ENCODE assay signal across 8 mouse cellular contexts in the genomic region with DNA sequence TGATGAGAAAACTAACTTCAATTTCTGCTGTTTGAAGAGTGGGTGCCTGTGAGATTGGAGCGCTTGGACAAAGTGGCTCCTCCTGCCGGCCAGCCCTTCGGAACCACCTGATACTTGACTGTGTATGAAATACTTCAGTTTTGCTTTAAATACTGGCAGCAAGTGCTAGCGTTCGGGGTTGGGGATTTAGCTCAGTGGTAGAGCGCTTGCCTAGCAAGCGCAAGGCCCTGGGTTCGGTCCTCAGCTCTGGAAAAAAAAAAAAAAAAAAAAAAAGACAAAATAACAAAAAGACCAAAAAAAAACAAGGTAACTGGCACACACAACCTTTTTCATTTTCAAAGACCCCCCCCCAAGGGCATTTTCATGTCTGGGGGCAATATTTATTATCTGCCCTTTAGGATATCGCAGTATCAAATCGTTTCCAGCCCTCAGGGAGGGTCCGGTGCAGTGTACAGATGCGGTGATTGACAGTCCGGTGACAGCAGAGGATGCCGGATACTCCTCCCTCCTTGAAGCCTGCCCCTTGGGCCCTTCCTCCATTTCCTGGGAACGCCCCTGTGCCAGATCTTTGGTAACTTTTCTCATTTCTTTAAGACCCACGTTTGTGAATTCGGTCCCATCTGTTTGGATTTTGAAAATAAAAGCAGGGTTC. TPM values are rescaled to one million over a fixed set of nuclear protein-coding genes. Genes with fewer than 3 reads are reported as not detected.
DNase-seq lines count a peak whose midpoint lies in the region; ATAC-seq and TF ChIP-seq lines count a peak whose summit lies in the region.

No protein-coding gene starts in this region.

- TF ChIP-seq POLR2A in CH12.LX (IDR thresholded peaks at IDR 0.05; ENCODE audit: low read depth, low read length), result no peak

- H3K79me2 ChIP-seq in CH12.LX (replicated peaks; ENCODE audit: control insufficient read depth, extremely low read depth, insufficient read depth, poor library complexity, severe bottlenecking), result no peaks in the 10 kb centered on the region

- H3K4me1 ChIP-seq in CH12.LX (ENCODE audit: control insufficient read depth in 1 of 2, insufficient read depth in 2 of 2), result peaks cover 5 to 12% of the 10 kb centered on the region in 2 experiments; a peak in 2 of 4 replicates
- peaks cover 12% of the 10 kb centered on the region for H3K4me1 ChIP-seq in embryonic facial prominence, embryonic 15.5 days
- H3K4me1 ChIP-seq in liver, embryonic 13.5 days (replicated peaks), result peaks cover 22% of the 10 kb centered on the region

- dilution Hi-C loops in CH12.LX (cut with MboI; ENCODE audit: extremely low pct_ligation_motif_present, extremely low pct_unique_long_range_greater_than_20kb, low sequenced_read_pairs), result no loop called here

- H3K4me3 ChIP-seq in CH12.LX (replicated peaks in 1 of 3; ENCODE audit: low read depth in 2 of 3, low read length in 2 of 3, poor library complexity in 1 of 3), result peak overlapping the region; percentile 62 to 93 (median 79)
- H3K4me3 ChIP-seq in embryonic facial prominence, embryonic 15.5 days (replicated peaks), result peak overlapping the region; percentile 68
- peak overlapping the region; percentile 89 for H3K4me3 ChIP-seq in liver, embryonic 13.5 days (replicated peaks)

- in situ Hi-C loops in CH12.LX (cut with MboI; ENCODE audit: low pct_ligation_motif_present, low pct_unique_long_range_greater_than_20kb, low sequenced_read_pairs), result no loop called here

- H3K9me3 ChIP-seq in CH12.LX (replicated peaks; ENCODE audit: low read length), result no peaks in the 10 kb centered on the region
- no peaks in the 10 kb centered on the region for H3K9me3 ChIP-seq in embryonic facial prominence, embryonic 15.5 days (replicated peaks)
- H3K9me3 ChIP-seq in liver, embryonic 13.5 days (replicated peaks), result no peaks in the 10 kb centered on the region

- TF ChIP-seq EP300 in CH12.LX (IDR thresholded peaks at IDR 0.05; ENCODE audit: low read length), result no peak

- peaks cover 38% of the 10 kb centered on the region for H3K27me3 ChIP-seq in CH12.LX (replicated peaks)
- no peaks in the 10 kb centered on the region; the same call in 1 of the 2 replicates for H3K27me3 ChIP-seq in embryonic facial prominence, embryonic 15.5 days
- H3K27me3 ChIP-seq in liver, embryonic 13.5 days, result peaks cover 6% of the 10 kb centered on the region; the same call in 1 of the 2 replicates

- H3K4me2 ChIP-seq in CH12.LX (ENCODE audit: insufficient read depth, low read depth, poor library complexity, severe bottlenecking), result peak overlapping the region; percentile 44
- peak overlapping the region; percentile 94 for H3K4me2 ChIP-seq in embryonic facial prominence, embryonic 15.5 days (replicated peaks)
- peak overlapping the region; percentile 96 for H3K4me2 ChIP-seq in liver, embryonic 13.5 days

- peak overlapping the region; percentile 43 for H3K9ac ChIP-seq in CH12.LX (ENCODE audit: insufficient read depth, low read depth)
- H3K9ac ChIP-seq in embryonic facial prominence, embryonic 15.5 days, result peak overlapping the region; percentile 4; the same call in 1 of the 2 replicates
- peak overlapping the region; percentile 86; the same call in 1 of the 2 replicates for H3K9ac ChIP-seq in liver, embryonic 13.5 days

- DNase-seq in embryo, embryonic 10 days (ENCODE audit: low spot score), result peak; percentile 88
- DNase-seq in embryo, embryonic 9.5 days (ENCODE audit: extremely low spot score), result no peak
- peak; percentile 86 for DNase-seq in CH12.LX (ENCODE audit: extremely low read depth)
- no peak for DNase-seq in liver, embryonic 13.5 days
- peak; percentile 93 to 96 for DNase-seq in right cerebral cortex, adult 2 months (ENCODE audit: low spot score in 2 of 2)
- no peak for DNase-seq in adrenal gland, postnatal 4 days (ENCODE audit: low spot score in 2 of 2)

- TF ChIP-seq CTCF in CH12.LX (conservative IDR thresholded peaks at IDR 0.05 in 1 of 2, IDR thresholded peaks at IDR 0.05 in 1 of 2; ENCODE audit: low read depth in 2 of 2, low read length in 2 of 2), result peak in 1 of 2 experiments; percentile 62; a peak in 2 of 4 replicates

- WGBS in embryonic facial prominence, embryonic 15.5 days, result 9% methylated on average over 17 of the region's 17 CpGs
- 6% methylated on average over 17 of the region's 17 CpGs for WGBS in liver, embryonic 13.5 days (ENCODE audit: insufficient replicate concordance)

- H3K27ac ChIP-seq in CH12.LX (ENCODE audit: insufficient read depth, low read depth), result peak overlapping the region; percentile 50; the same call in 1 of the 2 replicates
- peak overlapping the region; percentile 74 for H3K27ac ChIP-seq in embryonic facial prominence, embryonic 15.5 days (replicated peaks)
- no peak overlapping the region for H3K27ac ChIP-seq in liver, embryonic 13.5 days

- no peak; the same call in 1 of the 2 replicates for TF ChIP-seq RAD21 in CH12.LX (IDR thresholded peaks at IDR 0.05; ENCODE audit: low read depth, low read length)

- H3K36me3 ChIP-seq in CH12.LX (replicated peaks in 1 of 2; ENCODE audit: control insufficient read depth in 1 of 2, insufficient read depth in 1 of 2, low read length in 1 of 2), result peaks cover 22 to 30% of the 10 kb centered on the region in 2 experiments
- H3K36me3 ChIP-seq in embryonic facial prominence, embryonic 15.5 days, result peaks cover 21% of the 10 kb centered on the region
- peaks cover 26% of the 10 kb centered on the region for H3K36me3 ChIP-seq in liver, embryonic 13.5 days

- peak; percentile 86 for ATAC-seq in embryonic facial prominence, embryonic 15.5 days (ENCODE audit: insufficient number of reproducible peaks, low FRiP score, low TSS enrichment, low read depth)
- peak; percentile 89 for ATAC-seq in inflammation-experienced regulatory T-cells, adult 6 months
- ATAC-seq in liver, embryonic 13.5 days (ENCODE audit: low read depth), result peak; percentile 91

TF ChIP-seq in CH12.LX, 34 proteins besides CTCF, POLR2A, EP300 and RAD21:
- TF ChIP-seq TBP (conservative IDR thresholded peaks at IDR 0.05; ENCODE audit: low read depth, low read length) (peak; percentile 98), MAX (IDR thresholded peaks at IDR 0.05; ENCODE audit: low read length) (peak; percentile 15; the same call in 1 of the 2 replicates), ELF1 (IDR thresholded peaks at IDR 0.05; ENCODE audit: low read depth, low read length) (peak; percentile 88), ZNF384 (IDR thresholded peaks at IDR 0.05; ENCODE audit: low read depth, low read length) (peak; percentile 90), ZMIZ1 (IDR thresholded peaks at IDR 0.05; ENCODE audit: low read depth, low read length) (no peak), UBTF (IDR thresholded peaks at IDR 0.05; ENCODE audit: low read depth, low read length) (0 out of 2 replicates have a peak, but pooled peaks have one; percentile 17), TCF12 (IDR thresholded peaks at IDR 0.05; ENCODE audit: low read depth, low read length) (no peak), MAFK (IDR thresholded peaks at IDR 0.05; ENCODE audit: insufficient replicate concordance, low read length) (peak; percentile 84; the same call in 1 of the 2 replicates), RCOR1 (conservative IDR thresholded peaks at IDR 0.05; ENCODE audit: low read depth, low read length) (no peak), KAT2A (IDR thresholded peaks at IDR 0.05; ENCODE audit: insufficient replicate concordance, low read length) (0 out of 2 replicates have a peak, but pooled peaks have one; percentile 26), HCFC1 (IDR thresholded peaks at IDR 0.05; ENCODE audit: low read depth, low read length) (no peak), GABPA (IDR thresholded peaks at IDR 0.05; ENCODE audit: insufficient replicate concordance, low read depth, low read length) (no peak), ETS1 (conservative IDR thresholded peaks at IDR 0.05; ENCODE audit: low read depth, low read length) (no peak), USF2 (conservative IDR thresholded peaks at IDR 0.05; ENCODE audit: low read depth, low read length) (0 out of 2 replicates have a peak, but pooled peaks have one; percentile 2)

RNA-seq across cellular contexts. Expression of a gene that starts 0.5 kb away (rescaled TPM):
- total RNA-seq in CH12.LX (2012; rRNA removed), result 10.2 and 10.7 TPM in 2 replicates
- total RNA-seq in CH12.LX (2014; rRNA removed), result 3.9 and 4.0 TPM in 2 replicates
- polyA plus RNA-seq in CH12.LX (2012; ENCODE audit: insufficient read length, low read depth), result 8.5 and 14.3 TPM in 2 replicates
- polyA plus RNA-seq in embryonic facial prominence, embryonic 15.5 days (2015; fragmentation: Nextera tagmentation; extraction: Ambion mirVana), result 26.6 and 29.5 TPM in 2 replicates
- 10 to 100 TPM; 27.4 to 42.5 (median 30.4) TPM for polyA plus RNA-seq in inflammation-experienced regulatory T-cells, adult 6 months (2017; shearing (Covaris generic))
- 9.6 and 11.2 TPM in 2 replicates for polyA plus RNA-seq in liver, embryonic 13.5 days (2015; fragmentation: Nextera tagmentation; extraction: Ambion mirVana)
- total RNA-seq in adrenal gland, postnatal 4 days (2021), result 10 to 100 TPM; 27.6 to 32.9 TPM

RNA-seq across cellular contexts. Expression of a gene that starts 18.1 kb away (rescaled TPM):
- total RNA-seq in CH12.LX (2012; rRNA removed), result not detected in 2 replicates
- total RNA-seq in CH12.LX (2014; rRNA removed), result not detected in 2 replicates
- polyA plus RNA-seq in CH12.LX (2012; ENCODE audit: insufficient read length, low read depth), result not detected in 2 replicates
- 1.00 and 1.6 TPM in 2 replicates for polyA plus RNA-seq in embryonic facial prominence, embryonic 15.5 days (2015; fragmentation: Nextera tagmentation; extraction: Ambion mirVana)
- not detected for polyA plus RNA-seq in inflammation-experienced regulatory T-cells, adult 6 months (2017; shearing (Covaris generic))
- polyA plus RNA-seq in liver, embryonic 13.5 days (2015; fragmentation: Nextera tagmentation; extraction: Ambion mirVana), result 0.07 and 0.14 TPM in 2 replicates
- under 1 TPM in 1 of 2 experiments, not detected in 1; 0.53 TPM for total RNA-seq in adrenal gland, postnatal 4 days (2021)

RNA-seq across cellular contexts. Expression of a gene that starts 25.3 kb away (rescaled TPM):
- 0.13 and 0.34 TPM in 2 replicates for total RNA-seq in CH12.LX (2012; rRNA removed)
- 0.08 TPM in 1 of 2 replicates, not detected in the other for total RNA-seq in CH12.LX (2014; rRNA removed)
- polyA plus RNA-seq in CH12.LX (2012; ENCODE audit: insufficient read length, low read depth), result 0.11 and 0.16 TPM in 2 replicates
- polyA plus RNA-seq in embryonic facial prominence, embryonic 15.5 days (2015; fragmentation: Nextera tagmentation; extraction: Ambion mirVana), result 134 and 143 TPM in 2 replicates
- polyA plus RNA-seq in inflammation-experienced regulatory T-cells, adult 6 months (2017; shearing (Covaris generic)), result 1 to 10 TPM; 1.2 to 1.8 (median 1.5) TPM
- 36.8 and 50.3 TPM in 2 replicates for polyA plus RNA-seq in liver, embryonic 13.5 days (2015; fragmentation: Nextera tagmentation; extraction: Ambion mirVana)
- 100 to 1,000 TPM; 110 to 132 TPM for total RNA-seq in adrenal gland, postnatal 4 days (2021)

Comparison
In these comparisons a context has a peak if more than half of its experiments do, and no peak if none do; other contexts are left out.
1. DNase-seq: peak in embryo, embryonic 10 days (single experiment), CH12.LX (single experiment) and right cerebral cortex, adult 2 months (2 of 2); none in embryo, embryonic 9.5 days (single experiment), liver, embryonic 13.5 days (single experiment) and adrenal gland, postnatal 4 days (0 of 2).
2. H3K4me2 ChIP-seq: peak in every context shown above with its lines; median percentile 96 in liver, embryonic 13.5 days; 94 in embryonic facial prominence, embryonic 15.5 days; 44 in CH12.LX.
3. H3K9ac ChIP-seq: peak in every context shown above with its lines; median percentile 86 in liver, embryonic 13.5 days; 43 in CH12.LX; 4 in embryonic facial prominence, embryonic 15.5 days.
4. RNA of a gene that starts 25.3 kb away (polyA plus RNA-seq): 134 to 143 TPM in embryonic facial prominence, embryonic 15.5 days and 36.8 to 50.3 TPM in liver, embryonic 13.5 days; 1.2 to 1.8 TPM in inflammation-experienced regulatory T-cells, adult 6 months and 0.11 to 0.16 TPM in CH12.LX; every median in the first group is over 10 times any median in the second.
5. Peak in every context shown above with its lines, with median percentiles within 50 percentile points of each other: H3K4me3 ChIP-seq and ATAC-seq.